Mouse (Mus musculus): ENCODE results near the gene Epb41l1.
"Not testable (repeated sequence)": the region's sequence is repeated elsewhere in the genome, so short reads cannot be mapped to it uniquely, and the experiment has no call there.

Gene Epb41l1

DNA sequence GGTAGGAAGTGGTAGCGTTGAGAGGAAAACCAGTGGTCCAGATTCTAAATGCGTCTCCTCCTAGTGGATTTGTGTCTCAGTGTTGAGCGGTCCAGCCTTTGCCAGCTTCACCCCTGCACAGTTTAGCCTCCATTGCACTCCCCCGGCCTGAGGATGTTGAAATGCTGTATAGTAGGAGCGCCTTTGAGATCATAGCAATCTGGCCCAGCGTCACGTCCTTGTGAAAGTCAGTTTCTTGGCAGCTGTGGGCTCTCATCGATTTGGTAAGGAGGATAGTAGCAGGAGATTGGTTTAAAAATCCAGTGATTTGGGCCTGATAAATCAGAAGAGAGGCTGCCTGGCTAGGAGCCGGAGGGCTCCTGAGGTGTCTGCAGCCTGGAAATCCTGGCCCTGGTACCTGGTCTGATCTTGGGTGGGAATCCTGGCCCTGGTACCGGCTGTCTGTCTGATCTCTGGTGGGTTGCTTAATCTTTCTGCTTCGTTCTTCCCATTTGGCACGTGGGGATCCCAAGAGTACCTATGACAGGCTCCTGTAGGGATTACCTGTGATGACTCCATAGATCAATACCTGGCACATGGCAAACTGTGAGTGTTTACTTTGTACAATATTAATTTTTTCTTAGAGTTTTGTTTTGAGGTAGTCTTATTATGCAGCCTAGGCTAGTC lies 65.5 kb downstream of the Epb41l1 start:
- no peak for DNase-seq (ENCODE audit: low read depth, low spot score)

DNA sequence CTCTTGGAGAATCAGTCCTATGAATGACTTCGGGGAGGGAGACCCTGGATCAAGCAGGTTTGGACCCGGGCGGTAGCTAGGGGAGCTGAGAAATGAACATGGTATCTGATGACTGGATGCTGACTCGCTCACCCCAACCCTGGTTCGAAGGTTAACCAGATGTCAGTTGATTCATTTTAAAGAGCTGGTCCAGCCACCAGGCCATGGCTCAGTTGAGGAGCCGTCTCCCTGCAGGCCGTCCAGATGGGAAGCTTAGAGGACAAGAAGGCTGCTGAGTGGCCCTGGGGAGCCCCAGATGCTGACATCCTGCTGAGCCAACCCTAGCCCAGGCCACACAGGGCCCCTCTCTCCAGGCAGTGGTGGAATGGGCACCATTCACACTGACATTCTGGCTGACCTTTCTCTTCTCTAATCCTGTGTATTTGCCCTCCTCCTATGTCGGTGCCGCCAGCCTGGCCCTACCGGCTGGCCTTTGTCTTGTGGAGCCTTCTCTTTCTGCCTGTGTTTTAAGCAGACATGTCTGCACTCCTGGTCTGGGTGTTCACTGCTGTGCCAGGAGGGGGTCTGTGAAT lies 67.0 kb downstream of the Epb41l1 start:
- DNase-seq (ENCODE audit: low read depth, low spot score), result no peak

DNA sequence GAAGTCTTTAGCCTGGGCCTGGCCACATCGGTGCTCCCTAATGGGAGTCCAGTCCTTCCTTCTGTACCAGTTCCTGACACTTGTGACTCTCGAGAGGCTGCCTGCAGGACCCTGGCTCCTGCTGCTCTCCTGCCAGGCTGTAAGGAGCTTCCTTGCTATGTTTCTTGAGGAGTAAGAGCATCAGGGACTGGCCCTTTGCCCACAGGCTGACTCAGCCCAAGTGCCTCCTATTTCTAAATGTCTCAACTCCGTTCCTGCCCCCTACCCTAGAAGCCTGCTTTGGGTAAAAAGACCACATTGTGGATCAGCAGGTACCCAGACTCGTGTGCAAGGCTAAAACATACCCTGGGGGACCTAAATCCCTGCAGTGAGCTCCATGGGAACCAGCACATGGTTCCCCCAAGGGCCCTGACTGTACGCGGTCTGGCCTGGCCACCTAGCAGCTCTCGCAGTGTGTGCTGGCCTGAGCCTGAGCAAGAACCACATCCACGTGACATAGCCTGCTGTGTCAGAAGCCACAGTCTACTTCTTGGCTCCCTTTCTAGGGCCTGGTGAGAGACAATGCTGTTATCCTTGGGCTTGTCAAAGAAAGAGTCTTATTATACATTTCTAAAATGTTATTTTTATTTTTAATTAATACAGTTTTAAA lies 67.6 kb downstream of the Epb41l1 start:
- no peak for DNase-seq (ENCODE audit: low read depth, low spot score)

DNA sequence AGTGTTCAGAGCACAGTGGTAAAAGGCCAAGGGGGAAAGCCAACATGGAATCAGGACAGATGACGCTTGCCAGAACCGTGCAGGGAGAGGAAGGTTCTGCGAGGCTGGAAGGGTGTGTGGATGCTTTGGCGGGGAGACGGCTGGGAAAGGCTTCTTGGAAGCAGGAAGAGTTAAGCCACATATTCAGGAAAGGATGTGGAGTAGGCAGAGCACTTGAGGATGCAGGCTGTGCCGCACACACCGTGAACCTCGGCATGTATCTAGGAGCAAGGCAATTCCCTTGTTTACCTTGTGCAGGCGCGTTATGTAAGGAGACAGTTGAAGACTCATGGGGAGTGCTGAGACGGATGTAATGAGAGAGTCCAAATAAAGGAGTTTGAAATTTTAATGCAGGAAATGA lies 69.5 kb downstream of the Epb41l1 start:
- no peak for DNase-seq (ENCODE audit: low read depth, low spot score)

DNA sequence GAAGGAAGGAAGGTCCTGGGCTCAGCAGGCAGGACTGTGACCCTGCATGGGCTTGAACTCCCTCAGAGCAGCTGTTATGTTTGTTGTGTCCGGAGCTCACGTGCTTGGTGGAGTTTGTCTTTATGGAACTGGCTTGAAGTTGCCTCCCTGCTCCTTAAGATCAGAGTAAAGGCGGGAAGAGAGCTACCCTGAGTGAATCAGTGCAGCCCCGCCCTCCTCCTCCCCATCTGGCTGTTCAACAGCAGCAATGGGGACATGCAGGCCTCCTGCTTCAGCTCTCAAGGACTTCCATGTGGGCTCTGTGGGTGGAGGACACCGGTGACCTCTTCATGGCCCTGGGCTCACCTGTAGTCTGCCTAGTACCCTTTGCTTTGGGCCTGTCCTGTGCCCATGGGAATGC lies 71.1 kb downstream of the Epb41l1 start:
- DNase-seq (ENCODE audit: low read depth, low spot score), result no peak

DNA sequence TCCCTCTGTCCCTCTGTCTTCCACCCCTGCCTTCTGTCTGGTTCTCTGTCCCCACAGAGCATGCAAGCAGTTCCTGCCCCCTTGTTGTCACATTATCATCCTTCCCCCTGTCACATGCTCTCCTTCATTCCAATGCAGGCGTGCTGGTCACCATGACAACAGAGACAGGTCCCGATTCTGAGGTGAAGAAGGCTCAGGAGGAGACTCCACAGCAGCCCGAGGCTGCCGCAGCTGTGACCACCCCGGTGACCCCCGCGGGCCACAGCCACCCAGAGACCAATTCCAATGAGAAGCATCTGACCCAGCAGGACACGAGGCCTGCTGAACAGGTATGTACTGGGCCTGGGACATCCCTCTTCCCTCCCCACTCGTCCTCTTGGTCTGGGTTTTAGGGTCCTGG lies 73.1 kb downstream of the Epb41l1 start:
- no peak for DNase-seq (ENCODE audit: low read depth, low spot score)

DNA sequence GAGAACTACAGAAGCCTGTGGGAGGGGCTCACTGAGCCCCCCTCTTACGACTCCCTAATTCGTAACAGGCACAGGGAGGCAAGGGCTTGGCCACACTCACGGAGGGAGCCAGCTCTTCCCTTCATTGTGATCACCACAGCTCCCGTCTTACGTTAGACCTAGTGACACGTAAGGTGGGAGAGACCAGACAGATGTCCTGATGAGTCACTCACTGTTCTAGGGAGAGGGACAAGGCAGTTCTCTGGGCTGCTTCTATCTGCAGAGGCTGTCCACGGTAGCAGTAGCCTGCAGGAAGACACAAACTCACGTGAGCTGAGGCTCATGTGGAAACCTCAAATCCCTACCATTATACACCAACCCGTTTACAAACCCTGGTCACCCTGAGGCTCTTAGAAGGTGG lies 73.8 kb downstream of the Epb41l1 start:
- DNase-seq (ENCODE audit: low read depth, low spot score), result no peak

DNA sequence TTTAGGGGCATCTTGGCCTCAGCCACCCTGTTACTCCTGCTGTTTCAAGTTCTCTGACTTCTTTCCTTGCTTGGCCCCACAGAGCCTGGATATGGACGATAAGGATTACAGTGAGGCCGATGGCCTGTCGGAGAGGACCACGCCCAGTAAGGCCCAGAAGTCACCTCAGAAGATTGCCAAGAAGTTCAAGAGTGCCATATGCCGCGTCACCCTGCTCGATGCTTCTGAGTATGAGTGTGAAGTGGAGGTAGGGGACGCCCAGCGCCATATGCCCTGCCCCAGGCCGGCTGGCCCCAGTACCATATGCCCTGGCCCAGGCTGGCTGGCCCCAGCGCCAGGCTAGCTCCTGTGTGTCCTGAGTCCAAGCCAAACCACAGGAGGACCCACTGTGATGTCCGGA lies 74.2 kb downstream of the Epb41l1 start:
- no peak for DNase-seq (ENCODE audit: low read depth, low spot score)

DNA sequence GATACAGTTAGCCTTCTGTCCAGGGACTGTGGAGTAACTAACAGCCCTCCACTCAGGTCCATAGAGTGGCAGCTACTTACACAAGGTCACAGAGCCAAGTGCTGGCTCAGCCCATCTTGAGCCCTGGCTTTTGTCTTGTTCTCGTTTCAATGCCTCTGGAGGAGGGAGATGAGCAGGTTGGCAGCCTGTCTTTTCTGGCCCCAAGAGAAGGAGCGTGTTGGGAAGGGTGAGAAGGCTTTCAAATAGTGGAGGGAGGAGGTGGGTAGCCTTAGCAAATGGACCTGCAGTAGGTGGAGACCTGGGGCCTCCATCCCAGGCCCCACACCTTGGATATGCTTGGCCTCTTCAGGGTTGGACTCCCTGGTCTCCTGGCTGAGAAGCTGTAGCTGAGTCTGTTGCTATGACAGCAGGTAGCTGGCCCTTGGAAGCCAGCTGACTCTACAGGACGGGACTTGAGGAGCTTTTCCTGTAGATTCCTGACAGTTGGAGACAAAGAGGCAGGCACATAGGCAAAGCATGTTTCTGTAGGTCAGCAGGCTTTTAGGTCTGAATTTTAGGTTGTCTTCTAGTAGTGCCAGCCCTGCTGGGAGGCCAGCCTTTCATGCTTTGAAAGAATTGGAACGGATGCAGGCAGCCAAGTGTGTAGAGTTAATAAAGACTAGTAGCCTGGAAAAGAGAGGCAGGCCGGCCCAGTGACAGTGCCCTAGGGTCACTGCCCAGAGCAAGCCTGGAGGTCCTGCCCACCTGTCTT lies 76.3 kb downstream of the Epb41l1 start:
- DNase-seq (ENCODE audit: low read depth, low spot score), result no peak

DNA sequence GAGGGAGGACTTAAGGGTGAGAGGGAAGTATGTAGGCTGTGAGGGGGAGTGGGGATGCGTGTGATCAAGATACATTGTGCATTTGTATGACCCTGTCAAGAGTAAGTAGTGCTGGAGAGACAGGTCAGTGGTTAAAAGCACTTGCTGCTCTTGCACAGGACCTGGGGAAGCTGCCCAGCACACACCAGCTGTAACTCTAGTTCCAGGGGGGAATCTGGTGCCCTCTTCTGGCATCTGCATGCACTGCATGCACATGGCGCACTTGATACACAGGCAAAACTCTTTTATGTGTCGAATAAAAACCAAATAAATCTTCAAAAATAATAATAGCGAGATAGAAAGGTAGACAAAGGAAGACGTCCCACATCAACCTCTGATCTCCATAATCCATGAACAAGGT lies 77.2 kb downstream of the Epb41l1 start:
- DNase-seq (ENCODE audit: low read depth, low spot score), result peak; percentile 44

DNA sequence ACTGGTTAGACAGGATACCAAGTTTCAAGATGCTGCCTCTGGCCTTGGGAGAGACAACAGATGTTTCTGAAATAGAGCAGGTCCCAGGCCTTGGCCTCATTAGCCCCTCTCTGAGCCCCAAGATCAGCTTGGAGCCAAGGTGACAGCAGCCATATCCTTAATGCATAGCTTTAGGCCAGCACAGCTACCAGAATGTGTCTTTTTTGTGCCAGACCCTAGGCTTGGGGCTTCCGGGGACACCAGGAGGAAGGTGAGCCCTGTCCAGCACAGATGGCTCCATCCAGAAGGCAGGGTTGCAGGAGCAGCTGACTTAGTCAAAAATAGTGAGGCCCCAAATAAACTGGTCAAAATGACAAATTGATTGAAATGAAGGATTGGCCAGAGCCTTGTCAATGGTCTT lies 80.3 kb downstream of the Epb41l1 start:
- no peak for DNase-seq (ENCODE audit: low read depth, low spot score)

DNA sequence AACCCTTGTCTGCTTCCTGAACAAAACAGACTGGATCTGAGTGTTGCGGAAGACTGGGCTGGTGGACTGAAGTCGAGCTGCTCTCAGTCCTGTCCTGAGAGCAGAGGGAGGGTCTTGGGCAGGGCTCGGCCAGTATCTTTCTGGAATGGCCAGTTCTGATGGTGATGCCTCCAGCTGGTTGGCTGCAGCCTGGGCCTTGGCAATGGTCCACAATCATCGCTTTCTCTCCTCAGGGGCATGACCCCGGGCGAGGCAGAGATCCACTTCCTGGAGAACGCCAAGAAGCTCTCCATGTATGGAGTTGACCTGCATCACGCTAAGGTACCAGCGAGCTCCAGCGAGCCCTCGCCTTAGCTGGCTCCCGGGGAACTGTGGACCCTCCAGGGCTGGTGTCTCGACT lies 84.8 kb downstream of the Epb41l1 start:
- DNase-seq (ENCODE audit: low read depth, low spot score), result no peak

DNA sequence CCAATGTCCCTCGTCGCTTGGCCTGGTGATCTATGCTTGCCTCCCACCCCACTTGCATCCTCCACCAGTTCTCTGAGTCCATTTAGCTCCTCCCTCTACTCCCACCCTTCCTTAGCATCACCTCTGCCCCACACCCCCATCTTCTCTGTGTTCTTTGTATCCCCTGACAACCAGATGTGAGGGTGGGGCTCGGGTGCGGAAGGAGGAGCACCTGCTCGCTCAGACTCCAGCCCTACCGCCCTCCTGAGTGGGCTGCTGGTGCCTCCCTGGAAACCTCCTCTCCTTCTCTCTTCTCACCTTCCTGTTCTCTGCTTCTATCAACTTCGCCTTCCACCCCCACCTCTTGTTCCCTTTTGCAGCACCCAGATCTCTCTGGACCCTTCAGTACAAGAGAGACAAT lies 91.3 kb downstream of the Epb41l1 start:
- no peak for DNase-seq (ENCODE audit: low read depth, low spot score)

DNA sequence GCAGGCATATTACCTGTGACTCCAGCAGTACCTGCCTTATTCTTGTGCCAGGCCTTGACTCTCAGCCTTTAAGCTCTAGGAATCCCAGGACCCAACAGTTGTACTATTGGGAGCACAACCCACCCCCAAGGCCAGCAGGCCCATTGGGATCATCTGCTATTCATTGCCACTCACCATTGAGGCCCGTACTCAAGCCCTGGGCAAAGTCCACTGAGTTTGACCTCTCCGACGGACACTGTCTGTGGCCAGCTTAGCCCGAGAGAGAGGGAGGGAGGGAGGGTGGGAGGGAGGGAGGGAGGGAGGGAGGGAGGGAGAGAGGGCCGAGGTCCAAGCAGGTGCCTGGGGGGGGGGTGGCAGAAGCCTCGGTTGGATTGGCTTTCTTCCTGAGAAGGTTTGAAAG lies 91.9 kb downstream of the Epb41l1 start:
- DNase-seq (ENCODE audit: low read depth, low spot score), result no peak

DNA sequence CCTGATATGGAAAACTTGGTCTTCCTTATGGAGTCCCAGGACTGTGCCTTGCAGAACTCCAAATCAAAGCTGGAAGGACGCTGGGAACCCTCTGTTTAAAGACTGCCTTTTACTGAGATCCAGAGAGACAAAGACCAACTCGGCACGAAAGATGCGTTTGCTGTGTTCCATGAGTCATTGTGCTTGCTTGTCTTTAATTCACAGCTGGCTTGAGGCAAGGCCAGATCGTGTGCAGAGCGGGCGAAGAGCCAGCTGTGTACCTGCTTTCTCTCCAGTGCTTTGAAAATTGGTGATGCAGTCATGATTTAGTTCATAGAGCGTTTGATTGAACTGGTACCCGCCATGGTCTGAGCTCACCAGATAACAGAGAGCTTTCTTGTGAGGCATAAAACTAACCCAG lies 94.4 kb downstream of the Epb41l1 start:
- DNase-seq (ENCODE audit: low read depth, low spot score), result no peak

DNA sequence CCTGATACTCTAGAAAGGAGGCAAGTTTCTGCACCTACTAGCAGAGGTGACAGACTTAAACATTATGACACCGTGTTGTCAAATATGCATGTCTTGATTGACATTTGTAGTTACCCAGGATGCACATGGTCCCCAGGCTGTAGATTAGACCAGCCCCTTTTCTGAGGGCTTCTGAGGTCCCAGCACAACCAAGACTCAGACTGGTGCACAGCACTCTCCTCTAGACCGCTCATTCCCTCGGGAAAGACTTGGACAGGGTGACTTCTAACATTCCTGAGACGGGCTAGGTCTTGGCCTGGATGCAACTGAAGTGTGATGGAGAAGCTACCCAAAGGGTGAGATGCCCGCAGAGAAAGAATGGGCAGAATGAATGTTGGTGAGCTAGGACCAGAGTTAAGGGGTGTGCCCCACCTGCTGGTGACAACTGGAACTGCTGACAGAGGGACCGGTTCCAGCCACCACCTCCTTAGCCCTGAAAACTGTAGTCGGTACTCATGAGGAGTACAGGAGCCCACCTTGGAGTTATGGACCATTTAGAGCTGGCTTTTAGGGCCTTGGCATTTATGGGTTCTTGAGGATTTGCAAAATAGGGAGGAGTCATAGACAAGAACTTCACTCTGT lies 95.0 kb downstream of the Epb41l1 start:
- DNase-seq (ENCODE audit: low read depth, low spot score), result peak; percentile 47

DNA sequence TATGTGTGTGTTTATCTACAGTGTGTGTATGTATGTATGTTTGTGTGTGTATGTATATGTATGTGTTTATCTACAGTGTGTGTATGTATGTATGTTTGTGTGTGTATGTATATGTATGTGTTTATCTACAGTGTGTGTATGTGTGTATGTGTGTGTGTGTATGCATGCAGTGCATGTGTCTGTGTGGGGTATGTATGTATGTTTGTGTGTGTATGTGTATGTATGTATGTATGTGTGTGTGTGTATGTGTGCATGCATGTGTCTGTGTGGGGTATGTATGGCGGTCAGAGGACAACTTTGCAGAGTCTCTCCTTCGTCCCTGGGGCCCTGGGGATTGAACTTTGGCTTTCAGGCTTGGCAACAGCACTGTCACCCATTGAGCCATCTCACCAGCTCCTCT lies 96.0 kb downstream of the Epb41l1 start:
- not testable (repeated sequence) for DNase-seq (ENCODE audit: low read depth, low spot score)

DNA sequence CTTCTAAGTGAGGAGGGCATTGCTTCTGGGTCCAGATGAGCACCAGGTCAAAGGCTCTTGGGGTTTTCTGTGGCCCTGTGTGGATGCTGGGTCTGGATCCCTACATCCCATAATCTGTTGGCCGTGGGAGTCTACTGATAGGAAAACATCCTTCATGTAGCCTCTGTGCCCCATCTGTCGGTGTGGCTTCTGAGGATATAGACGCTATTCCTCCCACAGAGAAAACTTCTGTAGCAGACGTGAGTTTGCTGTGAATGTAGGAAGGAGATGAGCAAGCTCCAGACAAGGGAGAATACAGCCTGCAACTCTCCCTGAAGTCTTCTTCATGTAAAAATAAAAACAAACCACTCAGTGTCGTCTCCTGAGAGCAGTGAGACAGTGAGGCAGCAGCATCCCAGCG lies 97.6 kb downstream of the Epb41l1 start:
- no peak for DNase-seq (ENCODE audit: low read depth, low spot score)

DNA sequence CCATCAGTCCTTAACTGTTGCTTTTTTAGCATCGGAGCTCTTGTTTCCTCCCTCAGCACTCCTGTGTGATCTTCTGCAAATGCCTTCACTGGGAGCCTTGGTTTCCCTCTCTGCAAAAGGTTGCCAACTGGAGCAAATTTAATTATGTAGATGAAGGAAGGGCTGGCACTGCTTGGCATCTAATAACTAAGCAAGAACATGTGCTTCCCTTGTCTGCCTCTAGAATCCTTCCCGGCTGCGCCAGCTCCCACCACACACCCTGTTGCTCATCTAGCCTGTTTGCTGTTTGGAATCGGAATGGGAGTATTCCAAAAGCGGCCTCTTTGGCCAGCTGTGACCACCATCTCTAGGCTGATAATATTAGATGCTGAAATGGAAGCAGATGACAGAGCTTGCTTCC lies 98.9 kb downstream of the Epb41l1 start:
- no peak for DNase-seq (ENCODE audit: low read depth, low spot score)

DNA sequence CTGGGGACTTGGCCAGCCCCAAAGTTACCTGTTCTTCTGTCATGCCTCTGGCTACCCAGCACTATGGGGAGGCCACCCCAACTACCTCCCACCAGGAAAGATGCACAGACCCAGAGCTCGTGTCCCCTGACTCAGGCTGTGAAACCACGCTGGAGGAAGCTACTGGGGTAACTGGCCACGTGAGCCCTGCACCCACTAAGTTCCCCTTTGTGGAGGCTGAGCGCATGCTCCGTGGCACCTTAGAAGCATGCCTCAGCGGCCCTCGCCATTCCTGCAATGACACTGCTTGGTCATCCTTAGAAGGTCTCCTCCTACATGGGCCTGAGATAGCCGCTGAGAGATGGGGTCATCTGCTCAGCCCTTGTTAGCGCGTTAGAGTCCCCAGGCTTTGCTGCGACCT lies 102.3 kb downstream of the Epb41l1 start:
- DNase-seq (ENCODE audit: low read depth, low spot score), result peak; percentile 21

DNA sequence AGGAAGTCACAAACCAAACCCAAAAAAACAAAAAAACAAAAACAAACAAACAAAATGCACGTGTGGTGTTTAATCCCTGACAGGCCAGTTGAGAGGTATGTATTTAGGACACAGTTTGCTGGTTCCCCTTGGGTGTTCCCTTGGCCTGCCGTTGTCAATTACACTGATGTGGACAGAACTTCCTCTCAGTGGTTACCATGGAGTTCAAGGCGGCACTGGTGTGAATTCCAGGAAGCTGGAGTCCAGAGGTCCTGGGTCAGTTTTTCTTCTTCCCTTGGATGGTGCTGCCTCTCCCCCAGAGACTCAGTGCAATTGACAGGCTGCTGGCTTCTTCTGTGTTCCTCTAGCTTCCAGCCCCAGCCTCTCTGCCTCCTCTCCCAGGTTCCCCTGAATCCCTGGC lies 103.4 kb downstream of the Epb41l1 start:
- DNase-seq (ENCODE audit: low read depth, low spot score), result no peak

DNA sequence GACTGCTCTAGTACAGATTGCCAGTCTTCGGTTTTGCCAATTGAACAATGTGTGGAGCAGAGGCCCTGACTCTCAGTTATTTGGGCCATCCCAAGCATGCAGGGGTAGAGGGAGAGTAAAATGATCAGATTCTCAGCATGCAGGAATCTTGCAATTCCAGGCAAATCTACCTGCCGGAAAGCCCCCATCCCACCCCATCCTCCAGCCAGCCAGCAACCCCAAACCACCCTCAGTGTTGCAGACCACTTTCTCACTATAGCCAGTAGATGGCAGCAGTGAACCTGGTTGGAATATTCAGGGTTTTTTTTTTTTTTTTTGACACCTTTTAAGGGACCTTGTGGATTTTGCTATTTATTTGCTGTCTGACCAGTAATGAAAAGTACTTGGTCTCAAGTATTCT lies 109.0 kb downstream of the Epb41l1 start:
- peak; percentile 51 for DNase-seq (ENCODE audit: low read depth, low spot score)

All from A20 (cell line).